Mouse (Mus musculus): Measurements from ENCODE around the gene Tenm4. TPM values are rescaled to one million over a fixed set of nuclear protein-coding genes. Genes with fewer than 3 reads are reported as not detected.

Gene Tenm4
- total and polyA plus RNA-seq, 2 experiments: 0.09 to 0.11 TPM

- peaks cover 18% of the 10 kb centered on the region; the same call in 1 of the 2 replicates for H3K27me3 ChIP-seq (ENCODE audit: control insufficient read depth, insufficient read depth, low read length)
- TF ChIP-seq CTCF (IDR thresholded peaks at IDR 0.05; ENCODE audit: low read depth, low read length) (no peak), POLR2A (IDR thresholded peaks at IDR 0.05; ENCODE audit: extremely low read depth, insufficient read depth, low read length) (no peak)
- WGBS: 62% methylated on average over 15 of the region's 15 CpGs
These were observed 636.4 kb downstream of the Tenm4 start for GRCm38 (mm10) chr7:96807281-96808058.

GRCm38 (mm10) chr7:96808059-96808646, 637.1 kb downstream of the Tenm4 start:
- no peaks in the 10 kb centered on the region for H3K36me3 ChIP-seq (ENCODE audit: control insufficient read depth, insufficient read depth, low read length)
- no peak overlapping the region for H3K27ac ChIP-seq (replicated peaks; ENCODE audit: insufficient read depth, low read depth, low read length)
- 94% methylated on average over 7 of the region's 7 CpGs for WGBS
- H3K9ac ChIP-seq (ENCODE audit: low read depth, low read length): no peak overlapping the region
- H3K79me2 ChIP-seq (ENCODE audit: control insufficient read depth, insufficient read depth, low read length): no peaks in the 10 kb centered on the region
- peaks cover 18% of the 10 kb centered on the region; the same call in 1 of the 2 replicates for H3K27me3 ChIP-seq (ENCODE audit: control insufficient read depth, insufficient read depth, low read length)
- TF ChIP-seq CTCF (IDR thresholded peaks at IDR 0.05; ENCODE audit: low read depth, low read length): no peak
- no peak for TF ChIP-seq POLR2A (IDR thresholded peaks at IDR 0.05; ENCODE audit: extremely low read depth, insufficient read depth, low read length)
- H3K4me3 ChIP-seq (ENCODE audit: insufficient read depth, low read depth, low read length): no peak overlapping the region
- no peaks in the 10 kb centered on the region for H3K4me1 ChIP-seq (ENCODE audit: control insufficient read depth, insufficient read depth, low read length)
- DNase-seq (ENCODE audit: extremely low read depth, low read depth, low spot score): no peak

More at GRCm38 (mm10) chr7:96807281-96808058, 636.4 kb downstream of the Tenm4 start:
- Histone ChIP-seq H3K36me3 (ENCODE audit: control insufficient read depth, insufficient read depth, low read length) (no peaks in the 10 kb centered on the region), H3K4me1 (ENCODE audit: control insufficient read depth, insufficient read depth, low read length) (no peaks in the 10 kb centered on the region), H3K27ac (replicated peaks; ENCODE audit: insufficient read depth, low read depth, low read length) (no peak overlapping the region), H3K79me2 (ENCODE audit: control insufficient read depth, insufficient read depth, low read length) (no peaks in the 10 kb centered on the region), H3K4me3 (ENCODE audit: insufficient read depth, low read depth, low read length) (no peak overlapping the region), H3K9ac (ENCODE audit: low read depth, low read length) (no peak overlapping the region)
- no peak for DNase-seq (ENCODE audit: extremely low read depth, low read depth, low spot score)

- Histone ChIP-seq H3K27me3 (ENCODE audit: control insufficient read depth, insufficient read depth, low read length) (peaks cover 13% of the 10 kb centered on the region; the same call in 1 of the 2 replicates), H3K4me1 (ENCODE audit: control insufficient read depth, insufficient read depth, low read length) (no peaks in the 10 kb centered on the region), H3K9ac (ENCODE audit: low read depth, low read length) (no peak overlapping the region), H3K4me3 (ENCODE audit: insufficient read depth, low read depth, low read length) (no peak overlapping the region), H3K27ac (replicated peaks; ENCODE audit: insufficient read depth, low read depth, low read length) (no peak overlapping the region), H3K79me2 (ENCODE audit: control insufficient read depth, insufficient read depth, low read length) (no peaks in the 10 kb centered on the region), H3K36me3 (ENCODE audit: control insufficient read depth, insufficient read depth, low read length) (no peaks in the 10 kb centered on the region)
- no peak for DNase-seq (ENCODE audit: extremely low read depth, low read depth, low spot score)
- TF ChIP-seq CTCF (IDR thresholded peaks at IDR 0.05; ENCODE audit: low read depth, low read length) (no peak), POLR2A (IDR thresholded peaks at IDR 0.05; ENCODE audit: extremely low read depth, insufficient read depth, low read length) (no peak)
- WGBS: 95% methylated on average over 11 of the region's 11 CpGs
These were observed 640.6 kb downstream of the Tenm4 start for GRCm38 (mm10) chr7:96811691-96812090.

- DNase-seq (ENCODE audit: extremely low read depth, low read depth, low spot score): no peak
- no peaks in the 10 kb centered on the region for H3K79me2 ChIP-seq (ENCODE audit: control insufficient read depth, insufficient read depth, low read length)
- no peak overlapping the region for H3K9ac ChIP-seq (ENCODE audit: low read depth, low read length)
- no peaks in the 10 kb centered on the region for H3K36me3 ChIP-seq (ENCODE audit: control insufficient read depth, insufficient read depth, low read length)
- no peak overlapping the region for H3K27ac ChIP-seq (replicated peaks; ENCODE audit: insufficient read depth, low read depth, low read length)
- 82% methylated on average over 5 of the region's 5 CpGs for WGBS
- no peaks in the 10 kb centered on the region for H3K4me1 ChIP-seq (ENCODE audit: control insufficient read depth, insufficient read depth, low read length)
- TF ChIP-seq CTCF (IDR thresholded peaks at IDR 0.05; ENCODE audit: low read depth, low read length) (no peak), POLR2A (IDR thresholded peaks at IDR 0.05; ENCODE audit: extremely low read depth, insufficient read depth, low read length) (no peak)
- H3K4me3 ChIP-seq (ENCODE audit: insufficient read depth, low read depth, low read length): no peak overlapping the region
- H3K27me3 ChIP-seq (ENCODE audit: control insufficient read depth, insufficient read depth, low read length): peaks cover 10% of the 10 kb centered on the region; the same call in 1 of the 2 replicates
These were observed 642.0 kb downstream of the Tenm4 start for GRCm38 (mm10) chr7:96813036-96813435.

GRCm38 (mm10) chr7:96813497-96814400, 642.7 kb downstream of the Tenm4 start:
- H3K27me3 ChIP-seq (ENCODE audit: control insufficient read depth, insufficient read depth, low read length): 0 out of 2 replicates have a peak, but pooled peaks cover 8% of the 10 kb centered on the region
- no peak for DNase-seq (ENCODE audit: extremely low read depth, low read depth, low spot score)
- H3K4me1 ChIP-seq (ENCODE audit: control insufficient read depth, insufficient read depth, low read length): no peaks in the 10 kb centered on the region
- TF ChIP-seq CTCF (IDR thresholded peaks at IDR 0.05; ENCODE audit: low read depth, low read length): no peak
- TF ChIP-seq POLR2A (IDR thresholded peaks at IDR 0.05; ENCODE audit: extremely low read depth, insufficient read depth, low read length): no peak
- H3K27ac ChIP-seq (replicated peaks; ENCODE audit: insufficient read depth, low read depth, low read length): no peak overlapping the region
- 76% methylated on average over 9 of the region's 9 CpGs for WGBS
- H3K4me3 ChIP-seq (ENCODE audit: insufficient read depth, low read depth, low read length): no peak overlapping the region
- no peak overlapping the region for H3K9ac ChIP-seq (ENCODE audit: low read depth, low read length)
- no peaks in the 10 kb centered on the region for H3K79me2 ChIP-seq (ENCODE audit: control insufficient read depth, insufficient read depth, low read length)
- no peaks in the 10 kb centered on the region for H3K36me3 ChIP-seq (ENCODE audit: control insufficient read depth, insufficient read depth, low read length)

Measured in liver, adult 2 months (tissue).